ENCODE assay signal across 16 mouse cellular contexts in genomic region chr10:111624624-111625023, GRCm38 (mm10).
DNase-seq lines count a peak whose midpoint lies in the region; ATAC-seq and TF ChIP-seq lines count a peak whose summit lies in the region.
"Had no signal": no experiment of that assay in that cellular context is flagged by ENCODE, and none has a peak within 500 bp of the region (broad histone marks: within the 10 kb centered on the region; RNA-seq: fewer than 3 reads in every experiment).

No protein-coding gene starts in this region.

- no peak overlapping the region for H3K4me3 ChIP-seq in hindbrain, postnatal 0 days (ENCODE audit: low read length)
- no peak overlapping the region for H3K4me3 ChIP-seq in hindbrain, embryonic 10.5 days
- H3K4me3 ChIP-seq in forebrain, embryonic 10.5 days: no peak overlapping the region
- H3K4me3 ChIP-seq: heart, embryonic 10.5 days; hindbrain, embryonic 15.5 days; liver, embryonic 15.5 days; myocyte had no signal

- WGBS in hindbrain, postnatal 0 days: 17% methylated on average over 7 of the region's 7 CpGs
- 14% methylated on average over 7 of the region's 7 CpGs for WGBS in hindbrain, embryonic 10.5 days
- WGBS in forebrain, embryonic 10.5 days: 15% methylated on average over 7 of the region's 7 CpGs

- H3K4me2 ChIP-seq in hindbrain, postnatal 0 days (ENCODE audit: low read depth, low read length): no peak overlapping the region
- H3K4me2 ChIP-seq: hindbrain, embryonic 15.5 days; liver, embryonic 15.5 days had no signal

- ATAC-seq in hindbrain, postnatal 0 days: no peak
- no peak for ATAC-seq in megakaryocyte progenitor cell, adult 5-6 weeks (replicated peaks; ENCODE audit: poor library complexity)

- no peaks in the 10 kb centered on the region for H3K36me3 ChIP-seq in hindbrain, postnatal 0 days (ENCODE audit: insufficient read depth, low read length)
- no peaks in the 10 kb centered on the region for H3K36me3 ChIP-seq in hindbrain, embryonic 10.5 days
- no peaks in the 10 kb centered on the region for H3K36me3 ChIP-seq in forebrain, embryonic 10.5 days (replicated peaks)
- H3K36me3 ChIP-seq: heart, embryonic 10.5 days; hindbrain, embryonic 15.5 days; liver, embryonic 15.5 days had no signal

- no peak overlapping the region for H3K27ac ChIP-seq in hindbrain, postnatal 0 days
- H3K27ac ChIP-seq in hindbrain, embryonic 10.5 days: no peak overlapping the region
- H3K27ac ChIP-seq in forebrain, embryonic 10.5 days: no peak overlapping the region
- H3K27ac ChIP-seq: heart, embryonic 10.5 days; hindbrain, embryonic 15.5 days; liver, embryonic 15.5 days had no signal

- no peak overlapping the region for H3K9ac ChIP-seq in hindbrain, postnatal 0 days (replicated peaks; ENCODE audit: low read length)
- H3K9ac ChIP-seq: hindbrain, embryonic 15.5 days; liver, embryonic 15.5 days had no signal

- no peak for TF ChIP-seq CTCF in hindbrain, postnatal 0 days (IDR thresholded peaks at IDR 0.05; ENCODE audit: low read depth)

- no peaks in the 10 kb centered on the region for H3K9me3 ChIP-seq in hindbrain, postnatal 0 days (ENCODE audit: low read length)
- no peaks in the 10 kb centered on the region for H3K9me3 ChIP-seq in hindbrain, embryonic 10.5 days
- H3K9me3 ChIP-seq in forebrain, embryonic 10.5 days: no peaks in the 10 kb centered on the region
- H3K9me3 ChIP-seq: heart, embryonic 10.5 days; hindbrain, embryonic 15.5 days; liver, embryonic 15.5 days had no signal

- no peaks in the 10 kb centered on the region for H3K27me3 ChIP-seq in hindbrain, postnatal 0 days (ENCODE audit: insufficient read depth, low read length)
- peaks cover 19% of the 10 kb centered on the region for H3K27me3 ChIP-seq in hindbrain, embryonic 10.5 days (ENCODE audit: insufficient read depth, poor library complexity, severe bottlenecking)
- peaks cover 90% of the 10 kb centered on the region for H3K27me3 ChIP-seq in forebrain, embryonic 10.5 days (ENCODE audit: poor library complexity, severe bottlenecking)
- H3K27me3 ChIP-seq: hindbrain, embryonic 15.5 days; liver, embryonic 15.5 days had no signal

- no peaks in the 10 kb centered on the region for H3K4me1 ChIP-seq in hindbrain, postnatal 0 days (ENCODE audit: insufficient read depth, low read length)
- H3K4me1 ChIP-seq in hindbrain, embryonic 10.5 days (replicated peaks): peaks cover 24% of the 10 kb centered on the region
- peaks cover 46% of the 10 kb centered on the region for H3K4me1 ChIP-seq in forebrain, embryonic 10.5 days
- H3K4me1 ChIP-seq: liver, embryonic 15.5 days had no signal

- DNase-seq in hindbrain, postnatal 0 days (ENCODE audit: low spot score): peak; percentile 12
- no peak for DNase-seq in hindbrain, embryonic 10.5 days (ENCODE audit: low spot score)
- peak; percentile 30 for DNase-seq in ZHBTc4 (ENCODE audit: low read depth, low spot score)
- DNase-seq in forebrain, embryonic 10.5 days (ENCODE audit: extremely low spot score, low spot score): peak; percentile 34
- peak; percentile 77 for DNase-seq in retina, embryonic 14.5 days (ENCODE audit: low spot score)
- no peak for DNase-seq in thymus, postnatal 4 days
- DNase-seq: cerebellum, adult 11 months; cerebellum, postnatal 36 days; gastrocnemius, postnatal 25 days; kidney, adult 18-20 months; lung, postnatal 14 days had no signal

Comparison
In these comparisons a context has a peak if more than half of its experiments do, and no peak if none do; other contexts are left out.
1. DNase-seq: peak in hindbrain, postnatal 0 days (single experiment), ZHBTc4 (single experiment), forebrain, embryonic 10.5 days (single experiment) and retina, embryonic 14.5 days (single experiment); none in hindbrain, embryonic 10.5 days (single experiment) and thymus, postnatal 4 days (single experiment).